Mouse (Mus musculus) hindbrain, embryonic 10.5 days (tissue): ENCODE results near the gene Nlrp14. TPM values are rescaled to one million over a fixed set of nuclear protein-coding genes. Genes with fewer than 3 reads are reported as not detected.
A peak's percentile ranks its signal among the peaks of the same experiment; 100 is the strongest.
"Not testable (repeated sequence)": the region's sequence is repeated elsewhere in the genome, so short reads cannot be mapped to it uniquely, and the experiment has no call there.

Experiments used
- DNase-seq: peaks from one replicate; pipeline ENCODE4 v3.0.0-alpha.2; 2017; ENCODE audit warnings: low spot score
- H3K27ac ChIP-seq: fragments of 300-500 bp; sonication (generic); 2 replicates; pipeline ENCODE4 v1.5.1; 2016; ENCODE audit warnings: mild to moderate bottlenecking, moderate library complexity
- H3K27me3 ChIP-seq: fragments of 300-500 bp; sonication (generic); 2 replicates; pipeline ENCODE4 v1.6.1; 2016; ENCODE audit warnings: mild to moderate bottlenecking; ENCODE audit not compliant: poor library complexity, insufficient read depth, severe bottlenecking
- H3K36me3 ChIP-seq: fragments of 300-500 bp; sonication (generic); 2 replicates; pipeline ENCODE4 v1.6.1; 2016; ENCODE audit warnings: mild to moderate bottlenecking, moderate library complexity
- H3K4me1 ChIP-seq: fragments of 300-500 bp; sonication (generic); replicated peaks from 2 replicates; pipeline ENCODE4 v1.6.1; 2016; ENCODE audit warnings: mild to moderate bottlenecking
- H3K4me3 ChIP-seq: fragments of 300-500 bp; sonication (generic); 2 replicates; pipeline ENCODE4 v1.5.1; 2016; ENCODE audit warnings: mild to moderate bottlenecking, moderate library complexity
- H3K9me3 ChIP-seq: fragments of 300-500 bp; sonication (generic); 2 replicates; pipeline ENCODE4 v1.6.1; 2016; ENCODE audit warnings: mild to moderate bottlenecking, moderate library complexity
- WGBS: fragments of 180-500 bp; shearing (Covaris S2); methylation state at CpG from one replicate; pipeline ENCODE4 v1.1.7; 2016; 5-methylcytosine and 5-hydroxymethylcytosine counted together
- polyA plus RNA-seq: library from polyadenylated mRNA; unstranded; fragments of >200 nt; fragmentation: Nextera tagmentation; extraction: Ambion mirVana; gene quantifications from 2 replicates; pipeline ENCODE4 v1.2.1, GENCODE M21; 2016

Nlrp14 gene
- polyA plus RNA-seq: not detected in 2 replicates

- Histone ChIP-seq H3K36me3 (no peaks in the 10 kb centered on the region), H3K4me1 (no peaks in the 10 kb centered on the region), H3K27me3 (no peaks in the 10 kb centered on the region), H3K4me3 (no peak within 1 kb of the TSS), H3K27ac (no peak within 1 kb of the TSS), H3K9me3 (no peaks in the 10 kb centered on the region)
- no peak for DNase-seq
- WGBS: 82% methylated on average over 10 of the region's 10 CpGs
These were observed at the start of gene Nlrp14 for GRCm38 (mm10) chr7:107166690-107167089. Gene Nlrp14 (plus strand): TSS chr7:107166990.

DNA sequence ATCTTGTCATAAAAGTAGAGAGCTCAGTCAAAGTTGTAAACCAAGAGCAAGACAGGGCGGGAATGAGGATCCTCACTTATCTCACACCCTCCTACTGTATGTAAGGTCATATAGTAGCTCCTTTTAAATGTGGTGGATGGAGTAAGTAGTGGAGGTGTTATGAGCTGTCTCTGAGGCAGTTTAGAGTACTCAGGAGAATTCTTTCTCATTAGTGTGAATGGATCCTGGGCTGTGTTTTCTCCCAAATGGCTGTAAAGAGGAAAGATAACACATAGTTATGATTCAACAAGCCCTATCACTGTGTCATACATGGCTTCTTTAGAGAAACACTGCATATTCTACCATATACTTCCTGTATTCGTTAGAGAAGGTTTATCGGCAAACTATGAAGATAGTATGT is 35.8 kb upstream of the Nlrp14 start, which contains the start of gene Olfr715:
TSS of gene Olfr715 (minus strand) at position 101 of the 400 bp plus-strand sequence.
- H3K27me3 ChIP-seq, DNase-seq, H3K27ac ChIP-seq, H3K4me1 ChIP-seq, H3K4me3 ChIP-seq, H3K36me3 ChIP-seq, H3K9me3 ChIP-seq: not testable (repeated sequence)
- WGBS: 90% methylated on average over 3 of the region's 3 CpGs

GRCm38 (mm10) chr7:107138027-107138426 is 28.8 kb upstream of the Nlrp14 start, which contains the start of gene Olfr716:
Gene Olfr716 (plus strand): TSS chr7:107138327.
- not testable (repeated sequence) for H3K27ac ChIP-seq, H3K36me3 ChIP-seq, H3K4me1 ChIP-seq, H3K4me3 ChIP-seq, DNase-seq, H3K27me3 ChIP-seq, H3K9me3 ChIP-seq
- 76% methylated on average over 2 of the region's 2 CpGs for WGBS

DNA sequence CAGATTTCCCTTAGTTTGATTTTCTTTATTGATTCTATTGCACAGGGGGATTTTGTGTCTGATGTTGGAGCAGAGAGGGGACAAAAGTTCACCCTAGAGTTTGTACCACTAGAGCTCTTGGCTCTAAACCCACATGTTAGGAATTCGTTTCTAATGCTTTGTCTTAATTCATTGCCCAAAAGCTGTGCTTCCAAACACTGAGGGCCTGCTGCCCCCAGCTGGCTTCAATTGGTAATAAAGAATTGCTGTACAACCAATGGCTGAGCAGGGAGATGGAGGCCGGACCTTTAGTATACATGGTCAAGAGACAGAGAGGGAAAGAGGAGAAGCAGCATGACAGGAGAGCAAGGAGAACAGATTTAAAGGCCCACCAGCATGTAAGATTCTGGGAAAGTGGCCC is 13.6 kb downstream of the Nlrp14 start:
- H3K36me3 ChIP-seq: no peaks in the 10 kb centered on the region
- no peak overlapping the region for H3K4me3 ChIP-seq
- H3K4me1 ChIP-seq: no peaks in the 10 kb centered on the region
- no peaks in the 10 kb centered on the region for H3K9me3 ChIP-seq
- H3K27ac ChIP-seq: no peak overlapping the region
- WGBS: 61% methylated on average over 2 of the region's 2 CpGs
- DNase-seq: no peak
- H3K27me3 ChIP-seq: no peaks in the 10 kb centered on the region

DNA sequence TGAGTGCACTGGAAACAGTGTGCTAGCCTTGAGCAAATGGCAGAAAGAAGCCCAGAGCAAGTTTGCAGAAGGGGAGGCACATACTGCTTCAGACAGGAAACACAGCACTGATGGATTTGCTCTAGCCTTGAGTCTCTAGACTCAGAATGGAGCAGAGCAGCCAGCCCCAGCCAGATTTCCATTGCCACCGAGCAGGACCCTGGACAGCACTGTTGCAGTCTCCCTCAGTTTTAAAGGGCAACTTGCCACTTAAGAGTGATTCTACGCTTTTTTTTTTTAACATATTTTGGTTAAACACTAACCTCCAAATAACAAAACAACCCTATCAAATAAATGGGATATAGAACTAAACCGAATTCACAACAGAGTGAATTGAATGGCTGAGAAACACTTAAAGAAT is 35.0 kb downstream of the Nlrp14 start:
- no peaks in the 10 kb centered on the region; the same call in 1 of the 2 replicates for H3K9me3 ChIP-seq
- H3K27me3 ChIP-seq: no peaks in the 10 kb centered on the region
- no peaks in the 10 kb centered on the region for H3K36me3 ChIP-seq
- no peaks in the 10 kb centered on the region for H3K4me1 ChIP-seq
- H3K4me3 ChIP-seq: no peak overlapping the region
- H3K27ac ChIP-seq: no peak overlapping the region
- no peak for DNase-seq
- 44% methylated on average over 3 of the region's 3 CpGs for WGBS

DNA sequence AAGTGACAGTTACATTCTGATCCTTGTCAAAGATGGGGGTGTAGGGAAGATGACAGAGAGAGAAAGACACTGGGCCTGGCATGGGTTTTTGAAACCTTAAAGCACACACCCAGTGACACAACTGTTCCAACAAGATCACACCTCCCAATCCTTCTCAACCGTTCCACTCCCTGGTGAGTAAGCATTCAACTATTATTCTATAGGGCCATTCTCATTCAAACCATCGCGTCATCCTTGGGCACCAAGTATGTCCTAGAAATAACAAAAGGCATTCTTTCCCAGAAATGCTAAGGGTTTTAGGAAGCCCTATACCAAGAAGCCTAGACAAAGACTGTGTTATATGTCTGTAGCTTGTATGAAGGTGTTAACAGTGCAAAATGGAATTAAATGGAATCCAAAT is 41.1 kb downstream of the Nlrp14 start:
- Histone ChIP-seq H3K27me3 (peaks cover 38% of the 10 kb centered on the region), H3K9me3 (peaks cover 16% of the 10 kb centered on the region), H3K4me3 (no peak overlapping the region), H3K4me1 (peaks cover 6% of the 10 kb centered on the region; the same call in 1 of the 2 replicates), H3K36me3 (no peaks in the 10 kb centered on the region), H3K27ac (no peak overlapping the region)
- WGBS: 81% methylated on average over 3 of the region's 3 CpGs
- DNase-seq: no peak

DNA sequence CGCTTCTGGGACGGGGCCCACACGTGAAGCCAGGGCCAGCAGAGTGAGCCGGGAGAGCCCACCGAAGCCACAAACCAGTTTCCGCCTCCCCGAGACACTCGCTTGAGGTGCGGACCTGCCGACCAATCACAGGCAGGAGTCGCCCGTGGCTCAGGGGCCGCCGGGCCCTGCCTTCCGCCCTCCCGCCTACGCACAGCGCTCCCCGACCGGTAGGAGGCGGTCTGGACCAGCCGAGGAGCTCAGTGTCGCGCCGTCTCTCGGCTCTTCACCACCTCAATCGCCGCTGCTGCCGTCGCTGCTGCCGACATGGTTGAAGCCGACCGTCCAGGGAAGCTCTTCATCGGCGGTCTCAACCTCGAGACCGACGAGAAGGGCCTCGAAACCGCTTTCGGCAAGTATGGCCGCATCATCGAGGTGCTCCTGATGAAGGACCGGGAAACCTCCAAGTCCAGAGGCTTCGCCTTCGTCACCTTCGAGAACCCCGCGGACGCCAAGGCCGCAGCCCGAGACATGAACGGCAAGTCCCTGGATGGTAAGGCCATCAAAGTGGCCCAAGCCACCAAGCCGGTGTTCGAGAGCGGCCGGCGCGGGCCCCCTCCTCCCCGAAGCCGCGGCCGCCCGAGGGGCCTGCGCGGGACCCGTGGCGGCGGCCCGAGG is 42.5 kb downstream of the Nlrp14 start, which contains the start of gene Rbmxl2:
TSS of gene Rbmxl2 (plus strand) at position 242 of the 657 bp plus-strand sequence.
- Histone ChIP-seq H3K4me3 (peak within 1 kb of the TSS; percentile 37), H3K27me3 (peaks cover 38% of the 10 kb centered on the region), H3K36me3 (no peaks in the 10 kb centered on the region), H3K4me1 (peaks cover 6% of the 10 kb centered on the region; the same call in 1 of the 2 replicates), H3K9me3 (peaks cover 16% of the 10 kb centered on the region), H3K27ac (no peak within 1 kb of the TSS)
- DNase-seq: peak; percentile 15
- 37% methylated on average over 70 of the region's 70 CpGs for WGBS

GRCm38 (mm10) chr7:107210126-107210576 is 43.4 kb downstream of the Nlrp14 start:
- no peak overlapping the region for H3K27ac ChIP-seq
- H3K36me3 ChIP-seq: no peaks in the 10 kb centered on the region
- peaks cover 6% of the 10 kb centered on the region; the same call in 1 of the 2 replicates for H3K4me1 ChIP-seq
- peak; percentile 20 for DNase-seq
- 28% methylated on average over 77 of the region's 77 CpGs for WGBS
- peaks cover 16% of the 10 kb centered on the region for H3K9me3 ChIP-seq
- peaks cover 38% of the 10 kb centered on the region for H3K27me3 ChIP-seq
- peak overlapping the region; percentile 37 for H3K4me3 ChIP-seq

GRCm38 (mm10) chr7:107215723-107216122 is 48.9 kb downstream of the Nlrp14 start:
- no peak overlapping the region for H3K27ac ChIP-seq

GRCm38 (mm10) chr7:107216845-107217244 is 50.1 kb downstream of the Nlrp14 start:
- H3K27me3 ChIP-seq: peaks cover 2% of the 10 kb centered on the region; the same call in 1 of the 2 replicates
- WGBS: 82% methylated on average over 2 of the region's 2 CpGs
- H3K9me3 ChIP-seq: no peaks in the 10 kb centered on the region
- no peak overlapping the region for H3K27ac ChIP-seq
- no peaks in the 10 kb centered on the region for H3K4me1 ChIP-seq
- DNase-seq: no peak
- no peaks in the 10 kb centered on the region for H3K36me3 ChIP-seq
- H3K4me3 ChIP-seq: no peak overlapping the region

More at GRCm38 (mm10) chr7:107215723-107216122, 48.9 kb downstream of the Nlrp14 start:
- no peak for DNase-seq
- Histone ChIP-seq H3K4me1 (no peaks in the 10 kb centered on the region), H3K4me3 (no peak overlapping the region), H3K9me3 (no peaks in the 10 kb centered on the region), H3K36me3 (no peaks in the 10 kb centered on the region), H3K27me3 (peaks cover 13% of the 10 kb centered on the region)

- Histone ChIP-seq H3K36me3 (no peaks in the 10 kb centered on the region), H3K9me3 (no peaks in the 10 kb centered on the region), H3K4me3 (no peak overlapping the region), H3K27ac (no peak overlapping the region), H3K27me3 (no peaks in the 10 kb centered on the region), H3K4me1 (peaks cover 6% of the 10 kb centered on the region)
- 19% methylated on average over 3 of the region's 3 CpGs for WGBS
- no peak for DNase-seq
These were observed 70.1 kb downstream of the Nlrp14 start for GRCm38 (mm10) chr7:107236854-107237253.

GRCm38 (mm10) chr7:107237498-107237897 is 70.7 kb downstream of the Nlrp14 start:
- DNase-seq: no peak
- H3K27me3 ChIP-seq: no peaks in the 10 kb centered on the region
- H3K36me3 ChIP-seq: no peaks in the 10 kb centered on the region
- no peaks in the 10 kb centered on the region for H3K9me3 ChIP-seq
- H3K27ac ChIP-seq: no peak overlapping the region
- H3K4me3 ChIP-seq: no peak overlapping the region
- 73% methylated on average over 3 of the region's 3 CpGs for WGBS
- H3K4me1 ChIP-seq: peaks cover 6% of the 10 kb centered on the region

GRCm38 (mm10) chr7:107241371-107241883 is 74.6 kb downstream of the Nlrp14 start:
- no peaks in the 10 kb centered on the region for H3K36me3 ChIP-seq
- WGBS: 87% methylated on average over 5 of the region's 5 CpGs
- no peak for DNase-seq
- H3K4me3 ChIP-seq: no peak overlapping the region
- H3K9me3 ChIP-seq: no peaks in the 10 kb centered on the region
- no peaks in the 10 kb centered on the region for H3K27me3 ChIP-seq
- H3K27ac ChIP-seq: no peak overlapping the region
- H3K4me1 ChIP-seq: peaks cover 6% of the 10 kb centered on the region
